Mouse (Mus musculus): Measurements from ENCODE around the gene Insl3.

- TF ChIP-seq EP300 (IDR thresholded peaks at IDR 0.05) = no peak
- no peak for TF ChIP-seq CTCF (IDR thresholded peaks at IDR 0.05)
Measured at GRCm38 (mm10) chr8:71718252-71718651, 29.2 kb downstream of the Insl3 start.
